Mouse (Mus musculus): ENCODE results near the gene Gm14151.
"Not testable (repeated sequence)": the region's sequence is repeated elsewhere in the genome, so short reads cannot be mapped to it uniquely, and the experiment has no call there.

Gene Gm14151

DNA sequence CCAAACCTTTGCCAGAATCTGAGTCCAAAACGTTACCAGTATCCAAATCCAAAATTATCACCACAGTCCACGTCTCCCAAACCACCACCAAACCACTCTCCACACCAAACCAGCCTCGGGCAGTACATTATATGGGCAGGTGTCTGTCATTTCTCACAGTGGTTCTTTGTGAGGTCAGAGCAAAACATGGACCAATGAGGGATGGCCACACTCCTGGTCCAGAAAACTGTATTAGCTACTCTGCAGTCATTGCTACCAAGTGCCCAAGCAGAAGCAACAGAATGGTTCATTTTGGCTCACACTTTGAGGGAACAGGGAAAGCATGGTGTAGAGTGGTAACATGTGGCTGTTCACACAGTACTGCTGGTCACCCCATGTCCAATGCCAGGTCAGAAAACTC is at the start of gene Gm14151:
Gene Gm14151, minus strand, starts transcription at position 101 of the 400 bp plus-strand sequence.
- not testable (repeated sequence) for DNase-seq (ENCODE audit: low spot score)

DNA sequence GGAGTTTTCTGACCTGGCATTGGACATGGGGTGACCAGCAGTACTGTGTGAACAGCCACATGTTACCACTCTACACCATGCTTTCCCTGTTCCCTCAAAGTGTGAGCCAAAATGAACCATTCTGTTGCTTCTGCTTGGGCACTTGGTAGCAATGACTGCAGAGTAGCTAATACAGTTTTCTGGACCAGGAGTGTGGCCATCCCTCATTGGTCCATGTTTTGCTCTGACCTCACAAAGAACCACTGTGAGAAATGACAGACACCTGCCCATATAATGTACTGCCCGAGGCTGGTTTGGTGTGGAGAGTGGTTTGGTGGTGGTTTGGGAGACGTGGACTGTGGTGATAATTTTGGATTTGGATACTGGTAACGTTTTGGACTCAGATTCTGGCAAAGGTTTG is 5.8 kb upstream of the Gm14151 start, which contains the start of gene Gm14147:
Gene Gm14147, plus strand, starts transcription at position 301 of the 400 bp plus-strand sequence.
- not testable (repeated sequence) for DNase-seq (ENCODE audit: low spot score)

DNA sequence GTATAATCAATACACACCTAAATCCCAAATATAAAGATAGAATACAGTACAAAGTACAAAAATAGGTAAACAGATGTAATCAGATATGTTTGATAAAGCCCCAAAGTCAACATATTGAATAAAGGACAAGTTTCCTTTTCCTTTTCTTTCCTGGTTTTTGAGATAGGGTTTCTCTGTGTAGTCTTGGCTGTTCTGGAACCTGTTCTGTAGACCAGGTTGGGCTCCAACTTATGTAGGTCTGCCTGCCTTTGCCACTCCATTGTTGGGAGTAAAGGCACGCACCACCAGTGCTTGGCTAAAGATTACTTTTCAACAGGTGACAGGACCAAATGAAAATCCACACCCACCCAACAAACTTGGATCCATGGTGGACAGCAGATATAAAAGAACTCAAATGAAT is 35.5 kb downstream of the Gm14151 start:
- no peak for DNase-seq (ENCODE audit: low spot score)

DNA sequence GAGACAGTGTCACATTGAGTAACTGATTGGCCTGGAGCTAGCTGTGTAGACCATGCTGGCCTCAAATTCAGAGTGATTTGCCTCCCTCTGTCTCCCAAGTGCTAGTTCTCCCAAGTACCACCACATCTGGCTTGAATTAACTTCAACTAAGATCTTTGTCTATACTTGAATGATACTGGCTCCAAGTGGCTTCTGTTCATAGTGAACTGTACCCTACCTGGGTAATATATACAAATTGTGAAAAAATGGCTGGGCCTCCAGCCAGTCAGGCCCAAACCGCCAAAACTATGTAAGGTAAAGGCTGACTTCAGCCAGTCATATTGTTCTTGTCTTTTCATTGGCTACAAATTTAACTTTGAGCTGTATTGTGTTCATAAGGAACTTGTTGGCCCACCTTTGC is 51.7 kb downstream of the Gm14151 start:
- DNase-seq (ENCODE audit: low spot score) = no peak

DNA sequence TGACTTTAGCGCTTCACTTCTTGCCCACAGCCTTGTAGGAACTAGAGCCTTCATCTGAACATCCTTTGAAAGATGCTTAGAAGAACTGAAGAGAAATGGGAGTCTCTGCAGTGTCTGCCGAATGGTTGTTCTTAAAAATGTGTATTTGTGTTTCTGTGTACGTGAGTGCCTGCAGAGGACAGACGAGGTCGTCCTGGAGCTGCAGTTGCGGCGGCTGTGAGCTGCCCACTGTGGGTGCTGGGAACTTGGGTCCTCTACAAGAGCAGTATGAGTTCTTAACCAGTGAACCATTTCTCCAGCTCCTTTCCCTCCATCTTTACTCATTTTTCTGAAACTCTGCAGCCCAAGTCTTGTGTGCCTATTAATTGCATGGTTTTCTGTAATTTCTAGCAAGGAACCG is 52.4 kb downstream of the Gm14151 start:
- no peak for DNase-seq (ENCODE audit: low spot score)

DNA sequence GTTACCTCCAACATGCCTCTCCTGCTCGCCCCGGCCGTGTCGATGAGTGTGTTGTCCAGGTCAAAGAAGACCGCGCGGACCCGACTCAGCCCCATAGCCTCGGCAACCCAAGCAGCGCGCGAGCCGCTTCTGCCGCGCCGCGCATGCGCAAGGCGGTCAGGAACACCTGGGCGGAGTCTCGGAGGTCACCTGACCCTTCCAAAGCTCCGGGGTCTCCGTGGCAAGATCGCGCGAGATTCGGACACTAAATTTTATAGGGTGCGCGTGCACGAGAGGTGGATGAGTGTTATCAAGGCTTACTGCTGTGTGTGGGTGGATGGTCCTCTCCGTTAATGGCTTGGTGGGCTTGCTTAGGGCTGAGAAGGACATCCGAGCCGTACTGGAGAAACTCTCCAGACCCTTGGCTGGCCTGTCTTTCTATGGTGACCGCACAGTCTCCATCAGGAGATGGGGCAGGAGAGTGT is 52.9 kb downstream of the Gm14151 start, which contains the start of the genes Ninl and Nanp:
Gene Ninl, minus strand, starts transcription at position 151 of the 464 bp plus-strand sequence.
Gene Nanp, minus strand, starts transcription at position 167 of the 464 bp plus-strand sequence.
- peak; percentile 97 for DNase-seq (ENCODE audit: low spot score)

DNA sequence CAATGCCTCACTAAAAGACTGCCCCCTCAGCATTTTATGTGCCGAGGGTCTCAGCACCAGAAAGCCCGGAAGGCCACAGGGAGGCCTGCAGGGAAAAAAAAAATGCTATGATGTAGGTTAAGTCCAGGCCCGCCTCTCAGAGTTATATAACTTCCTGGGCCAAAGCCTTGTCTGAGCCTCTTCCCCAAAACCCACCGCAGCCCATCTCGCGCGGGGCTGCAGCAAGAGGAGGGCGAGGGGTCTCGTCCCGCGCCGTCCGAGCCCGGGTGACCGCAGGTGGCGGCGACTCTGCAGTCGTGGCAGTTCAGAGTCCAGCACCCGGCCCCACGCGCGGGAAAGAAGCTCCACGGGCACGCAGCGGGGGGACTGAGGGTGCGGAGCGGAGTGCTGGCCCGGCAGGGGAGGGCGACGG is 53.3 kb downstream of the Gm14151 start:
- no peak for DNase-seq (ENCODE audit: low spot score)

DNA sequence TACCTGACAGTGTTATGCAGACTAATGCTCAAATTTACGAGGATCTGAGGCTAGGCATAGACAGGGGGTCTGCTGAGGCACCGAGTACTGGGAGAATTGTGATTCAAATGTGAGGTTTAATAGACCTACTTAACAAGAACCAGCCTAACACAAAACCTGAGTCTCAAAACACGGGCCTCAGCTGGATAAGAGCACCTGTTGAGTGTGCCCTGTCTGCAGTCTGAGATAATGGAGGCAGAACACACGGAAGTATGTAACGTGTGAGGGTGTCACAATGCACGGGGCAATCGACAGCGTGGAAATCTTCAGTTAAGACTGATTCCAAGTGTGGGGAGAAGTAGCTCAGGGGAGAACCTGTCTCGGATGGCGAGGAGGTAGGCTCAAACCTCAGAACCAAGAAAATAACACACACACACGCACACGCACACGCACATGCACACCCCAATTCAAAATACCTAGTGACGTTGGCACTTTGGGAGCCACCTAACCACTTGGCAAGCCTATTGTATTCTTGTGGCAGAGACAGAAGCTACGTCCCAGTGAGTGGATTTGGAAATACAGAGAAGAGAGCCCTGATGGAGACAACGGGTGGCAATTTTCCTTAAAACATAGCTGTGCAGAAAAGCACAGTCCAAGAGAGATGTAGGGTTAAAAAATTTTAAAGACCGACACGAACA is 54.1 kb downstream of the Gm14151 start:
- no peak for DNase-seq (ENCODE audit: low spot score)

DNA sequence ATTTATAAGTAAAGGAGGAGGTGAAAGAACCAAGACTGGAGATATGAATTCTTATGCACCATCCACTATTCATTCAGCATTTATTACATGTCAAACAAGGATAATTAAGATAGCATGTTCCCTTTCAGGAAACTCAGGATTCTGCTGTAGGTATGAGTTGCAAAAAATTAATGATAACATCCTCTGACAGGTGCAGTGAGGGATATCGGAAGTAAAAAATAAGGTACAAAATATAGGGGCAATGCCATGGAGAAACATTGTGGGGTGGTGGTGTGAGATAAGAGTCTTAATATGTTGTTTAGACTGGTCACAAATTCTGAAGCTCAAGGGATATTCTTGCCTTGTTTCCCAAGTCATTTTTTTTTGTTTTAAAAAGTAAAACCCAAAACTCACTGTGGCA is 54.9 kb downstream of the Gm14151 start:
- no peak for DNase-seq (ENCODE audit: low spot score)

Measured in testis, postnatal 10 days (tissue).